Mouse (Mus musculus): ENCODE results near the gene Crocc2.

GRCm38 (mm10) chr1:93165447-93165846 is 3.1 kb upstream of the Crocc2 start:
- TF ChIP-seq CTCF (conservative IDR thresholded peaks at IDR 0.05; ENCODE audit: low read length) (no peak), POU5F1 (IDR thresholded peaks at IDR 0.05; ENCODE audit: borderline replicate concordance, low read length) (no peak)
